Mouse (Mus musculus) thymus, postnatal 4 days (tissue): ENCODE data around the gene Acbd7.

ENCODE experiments used
- DNase-seq: peaks from one replicate; pipeline ENCODE4 v3.0.0; 2021

Gene Acbd7

GRCm38 (mm10) chr2:3335611-3336301, at the start of gene Acbd7:
Gene Acbd7, plus strand, starts transcription at chr2:3336168.
- peak; percentile 70 for DNase-seq

GRCm38 (mm10) chr2:3286243-3286642, 49.7 kb upstream of the Acbd7 start:
- no peak for DNase-seq

GRCm38 (mm10) chr2:3289581-3289980, 46.4 kb upstream of the Acbd7 start:
- DNase-seq, result no peak

GRCm38 (mm10) chr2:3292170-3292569, 43.8 kb upstream of the Acbd7 start:
- DNase-seq, result no peak

- no peak for DNase-seq
Observed at GRCm38 (mm10) chr2:3295826-3296225, 40.1 kb upstream of the Acbd7 start.

GRCm38 (mm10) chr2:3305426-3306025, 30.4 kb upstream of the Acbd7 start:
- no peak for DNase-seq

- DNase-seq, result no peak
Observed at GRCm38 (mm10) chr2:3323132-3323531, 12.8 kb upstream of the Acbd7 start.

- no peak for DNase-seq
Observed at GRCm38 (mm10) chr2:3324381-3325130, 11.4 kb upstream of the Acbd7 start.

GRCm38 (mm10) chr2:3326547-3326946, 9.4 kb upstream of the Acbd7 start:
- DNase-seq, result no peak

GRCm38 (mm10) chr2:3327351-3327750, 8.6 kb upstream of the Acbd7 start:
- peak; percentile 18 for DNase-seq

- no peak for DNase-seq
Observed at GRCm38 (mm10) chr2:3331071-3331703, 4.8 kb upstream of the Acbd7 start.

- no peak for DNase-seq
Observed at GRCm38 (mm10) chr2:3332056-3332455, 3.9 kb upstream of the Acbd7 start.

- DNase-seq, result peak; percentile 95
Observed at GRCm38 (mm10) chr2:3332484-3333242, 3.3 kb upstream of the Acbd7 start, which contains the start of gene Rpp38. Gene Rpp38, minus strand, starts transcription at chr2:3332643.

- no peak for DNase-seq
Observed at GRCm38 (mm10) chr2:3333761-3334160, 2.2 kb upstream of the Acbd7 start.

- DNase-seq, result no peak
Observed at GRCm38 (mm10) chr2:3348422-3348821, 12.5 kb downstream of the Acbd7 start.

- no peak for DNase-seq
Observed at GRCm38 (mm10) chr2:3348919-3349318, 13.0 kb downstream of the Acbd7 start.

- DNase-seq, result no peak
Observed at GRCm38 (mm10) chr2:3353160-3353559, 17.2 kb downstream of the Acbd7 start.

- DNase-seq, result no peak
Observed at GRCm38 (mm10) chr2:3355793-3356192, 19.8 kb downstream of the Acbd7 start.

- no peak for DNase-seq
Observed at GRCm38 (mm10) chr2:3356311-3356710, 20.3 kb downstream of the Acbd7 start.

- no peak for DNase-seq
Observed at GRCm38 (mm10) chr2:3357887-3358286, 21.9 kb downstream of the Acbd7 start.

GRCm38 (mm10) chr2:3361067-3361466, 25.1 kb downstream of the Acbd7 start:
- DNase-seq, result no peak

- no peak for DNase-seq
Observed at GRCm38 (mm10) chr2:3365127-3365526, 29.2 kb downstream of the Acbd7 start.
